In genomic region chr10:80247849-80248248, GRCm38 (mm10) we compare ENCODE assay signal across 8 mouse cellular contexts. TPM values are rescaled to one million over a fixed set of nuclear protein-coding genes. Genes with fewer than 3 reads are reported as not detected.
DNase-seq lines count a peak whose midpoint lies in the region; ATAC-seq and TF ChIP-seq lines count a peak whose summit lies in the region.

No protein-coding gene starts in this region.

- peak; percentile 38 for DNase-seq in cerebellum, adult 11-12 months
- DNase-seq in cerebellum, adult 8-10 months, result no peak
- DNase-seq in kidney, postnatal 14 days, result peak; percentile 44
- no peak for DNase-seq in kidney, adult 8-10 months
- peak; percentile 66 for DNase-seq in embryo, embryonic 10 days (ENCODE audit: low spot score)
- DNase-seq in liver, embryonic 14.5 days (ENCODE audit: low read depth in 3 of 3, low spot score in 3 of 3), result no peak
- DNase-seq in urinary bladder, postnatal 36 days (ENCODE audit: low spot score in 2 of 2), result no peak
- DNase-seq in spleen, adult 18-20 months, result no peak

- peak overlapping the region in 1 of 2 experiments; percentile 96; a peak in 1 of 4 replicates for H3K4me3 ChIP-seq in liver, embryonic 14.5 days (ENCODE audit: insufficient read depth in 1 of 2, low read depth in 2 of 2, low read length in 2 of 2)

- peaks cover 16 to 19% of the 10 kb centered on the region in 2 experiments for H3K4me1 ChIP-seq in liver, embryonic 14.5 days (replicated peaks; ENCODE audit: control insufficient read depth in 2 of 2, insufficient read depth in 2 of 2, low read length in 1 of 2)

- peak overlapping the region; percentile 94 for H3K4me2 ChIP-seq in liver, embryonic 14.5 days (ENCODE audit: low read depth)

- no peaks in the 10 kb centered on the region for H3K27me3 ChIP-seq in liver, embryonic 14.5 days (ENCODE audit: control insufficient read depth, insufficient read depth, low read length)

- 64% methylated on average over 6 of the region's 6 CpGs for WGBS in liver, embryonic 14.5 days (ENCODE audit: insufficient replicate concordance)

- TF ChIP-seq EP300 in liver, embryonic 14.5 days (IDR thresholded peaks at IDR 0.05; ENCODE audit: low read depth), result no peak

- peaks cover 11% of the 10 kb centered on the region for H3K36me3 ChIP-seq in liver, embryonic 14.5 days (replicated peaks; ENCODE audit: control insufficient read depth, insufficient read depth, low read depth)

- H3K9ac ChIP-seq in liver, embryonic 14.5 days (replicated peaks), result no peak overlapping the region

- no peak overlapping the region for H3K27ac ChIP-seq in liver, embryonic 14.5 days

- H3K9me3 ChIP-seq in liver, embryonic 14.5 days (ENCODE audit: control insufficient read depth, low read length), result no peaks in the 10 kb centered on the region

- no peak for ATAC-seq in liver, embryonic 14.5 days (ENCODE audit: insufficient read depth)

- TF ChIP-seq CTCF in liver, embryonic 14.5 days (IDR thresholded peaks at IDR 0.05; ENCODE audit: low read depth), result peak; percentile 44

RNA-seq across cellular contexts. Expression of gene Ndufs7, which starts 1.1 kb away (rescaled TPM):
- polyA plus RNA-seq in liver, embryonic 14.5 days (2012; rRNA removed), result 189 and 256 TPM in 2 replicates
- polyA plus RNA-seq in liver, embryonic 14.5 days (2014; fragmentation: Nextera tagmentation; extraction: Ambion mirVana), result 272 and 285 TPM in 2 replicates

RNA-seq across cellular contexts. Expression of gene Gamt, which starts 13.0 kb away (rescaled TPM):
- 36.5 and 41.4 TPM in 2 replicates for polyA plus RNA-seq in liver, embryonic 14.5 days (2012; rRNA removed)
- polyA plus RNA-seq in liver, embryonic 14.5 days (2014; fragmentation: Nextera tagmentation; extraction: Ambion mirVana), result 64.9 and 67.9 TPM in 2 replicates

RNA-seq across cellular contexts. Expression of gene Dazap1, which starts 13.4 kb away (rescaled TPM):
- polyA plus RNA-seq in liver, embryonic 14.5 days (2012; rRNA removed), result 54.8 and 75.9 TPM in 2 replicates
- 20.4 and 22.7 TPM in 2 replicates for polyA plus RNA-seq in liver, embryonic 14.5 days (2014; fragmentation: Nextera tagmentation; extraction: Ambion mirVana)

RNA-seq across cellular contexts. Expression of gene Mum1, which starts 21.6 kb away (rescaled TPM):
- polyA plus RNA-seq in liver, embryonic 14.5 days (2012; rRNA removed), result 12.9 and 18.8 TPM in 2 replicates
- polyA plus RNA-seq in liver, embryonic 14.5 days (2014; fragmentation: Nextera tagmentation; extraction: Ambion mirVana), result 13.2 and 13.8 TPM in 2 replicates

RNA-seq across cellular contexts. Expression of gene Rps15, which starts 44.4 kb away (rescaled TPM):
- 2,043 and 2,097 TPM in 2 replicates for polyA plus RNA-seq in liver, embryonic 14.5 days (2012; rRNA removed)
- polyA plus RNA-seq in liver, embryonic 14.5 days (2014; fragmentation: Nextera tagmentation; extraction: Ambion mirVana), result 805 and 809 TPM in 2 replicates

Comparison
In these comparisons a context has a peak if more than half of its experiments do, and no peak if none do; other contexts are left out.
1. DNase-seq: peak in cerebellum, adult 11-12 months (single experiment), kidney, postnatal 14 days (single experiment) and embryo, embryonic 10 days (single experiment); none in cerebellum, adult 8-10 months (single experiment), kidney, adult 8-10 months (0 of 2), liver, embryonic 14.5 days (0 of 3), urinary bladder, postnatal 36 days (0 of 2) and spleen, adult 18-20 months (0 of 2).